Comparison of ENCODE assay signal across 8 mouse cellular contexts in the genomic region with DNA sequence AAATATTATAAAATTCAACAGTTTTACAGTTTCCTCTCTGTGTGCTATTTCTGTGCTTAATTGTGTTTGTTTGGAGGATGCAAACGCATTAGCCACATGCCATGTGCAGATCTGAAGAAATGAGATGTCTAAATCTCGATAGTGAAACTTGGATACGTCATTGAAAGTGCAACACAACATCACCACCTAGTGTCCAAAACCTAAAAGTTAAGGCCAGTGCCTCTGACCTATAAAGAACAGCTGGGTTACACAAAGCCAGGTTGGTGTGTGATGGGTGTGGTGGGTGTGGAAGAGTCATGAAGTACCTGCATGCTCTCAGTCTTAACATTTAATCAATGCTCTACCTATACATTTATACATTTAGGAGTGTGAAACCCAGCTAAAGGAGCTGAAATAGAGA.
DNase-seq lines count a peak whose midpoint lies in the region; ATAC-seq lines count a peak whose summit lies in the region.

No protein-coding gene starts in this region.

- H3K27ac ChIP-seq in kidney, embryonic 15.5 days: no peak overlapping the region
- no peak overlapping the region for H3K27ac ChIP-seq in stomach, embryonic 15.5 days

- no peak for ATAC-seq in kidney, embryonic 15.5 days (replicated peaks; ENCODE audit: low FRiP score)
- no peak for ATAC-seq in stomach, embryonic 15.5 days (ENCODE audit: insufficient read depth, low FRiP score, low read depth)

- DNase-seq in adrenal gland, adult 2 months: peak; percentile 15
- no peak for DNase-seq in adrenal gland, postnatal 4 days (ENCODE audit: low spot score in 2 of 2)
- peak; percentile 18 for DNase-seq in left cerebral cortex, adult 11 months (ENCODE audit: low spot score)
- no peak for DNase-seq in left cerebral cortex, postnatal 4 days
- DNase-seq in embryo, embryonic 10.5 days (ENCODE audit: low spot score): peak; percentile 69
- no peak for DNase-seq in ovary, postnatal 36 days (ENCODE audit: low spot score)

- no peaks in the 10 kb centered on the region for H3K36me3 ChIP-seq in kidney, embryonic 15.5 days
- no peaks in the 10 kb centered on the region for H3K36me3 ChIP-seq in stomach, embryonic 15.5 days

- no peaks in the 10 kb centered on the region for H3K9me3 ChIP-seq in kidney, embryonic 15.5 days (replicated peaks)
- no peaks in the 10 kb centered on the region for H3K9me3 ChIP-seq in stomach, embryonic 15.5 days

- H3K4me1 ChIP-seq in kidney, embryonic 15.5 days: peaks cover 10% of the 10 kb centered on the region
- H3K4me1 ChIP-seq in stomach, embryonic 15.5 days: no peaks in the 10 kb centered on the region

- no peaks in the 10 kb centered on the region for H3K27me3 ChIP-seq in kidney, embryonic 15.5 days
- H3K27me3 ChIP-seq in stomach, embryonic 15.5 days (replicated peaks): no peaks in the 10 kb centered on the region

- H3K9ac ChIP-seq in kidney, embryonic 15.5 days: no peak overlapping the region
- H3K9ac ChIP-seq in stomach, embryonic 15.5 days: no peak overlapping the region

- intact Hi-C loops in left cerebral cortex, postnatal 4 days (cut with DNase I): no loop called here

- H3K4me2 ChIP-seq in kidney, embryonic 15.5 days: 0 out of 2 replicates have a peak overlapping the region, but pooled peaks have one; percentile 28
- H3K4me2 ChIP-seq in stomach, embryonic 15.5 days: 0 out of 2 replicates have a peak overlapping the region, but pooled peaks have one; percentile 16

- WGBS in kidney, embryonic 15.5 days: 19% methylated on average over 3 of the region's 3 CpGs
- WGBS in stomach, embryonic 15.5 days: 28% methylated on average over 3 of the region's 3 CpGs

- H3K4me3 ChIP-seq in kidney, embryonic 15.5 days (replicated peaks): no peak overlapping the region
- no peak overlapping the region; the same call in 1 of the 2 replicates for H3K4me3 ChIP-seq in stomach, embryonic 15.5 days (replicated peaks)

Comparison
In these comparisons a context has a peak if more than half of its experiments do, and no peak if none do; other contexts are left out.
1. DNase-seq: peak in adrenal gland, adult 2 months (single experiment), left cerebral cortex, adult 11 months (single experiment) and embryo, embryonic 10.5 days (single experiment); none in adrenal gland, postnatal 4 days (0 of 2), left cerebral cortex, postnatal 4 days (single experiment) and ovary, postnatal 36 days (single experiment).